Mouse (Mus musculus) G1E (cell line): Measurements from ENCODE around the gene Celf5.

Experiments
- CTCF ChIP-seq: IDR thresholded peaks from 2 replicates; pipeline ENCODE4 v1.5.1; 2012; ENCODE audit warnings: low read depth, low read length, inconsistent platforms, mixed read lengths
- GATA1 ChIP-seq: IDR thresholded peaks from 2 replicates; pipeline ENCODE4 v1.6.1; 2012; ENCODE audit warnings: borderline replicate concordance, low read length, inconsistent platforms, mixed read lengths
- GATA2 ChIP-seq: IDR thresholded peaks from 2 replicates; pipeline ENCODE4 v1.6.1; 2012; ENCODE audit warnings: low read depth, low read length, inconsistent platforms, borderline replicate concordance
- POLR2AphosphoS5 ChIP-seq: IDR thresholded peaks from 2 replicates; pipeline ENCODE4 v1.6.1; 2012; ENCODE audit warnings: low read depth, low read length, inconsistent platforms; ENCODE audit not compliant: insufficient replicate concordance

DNA sequence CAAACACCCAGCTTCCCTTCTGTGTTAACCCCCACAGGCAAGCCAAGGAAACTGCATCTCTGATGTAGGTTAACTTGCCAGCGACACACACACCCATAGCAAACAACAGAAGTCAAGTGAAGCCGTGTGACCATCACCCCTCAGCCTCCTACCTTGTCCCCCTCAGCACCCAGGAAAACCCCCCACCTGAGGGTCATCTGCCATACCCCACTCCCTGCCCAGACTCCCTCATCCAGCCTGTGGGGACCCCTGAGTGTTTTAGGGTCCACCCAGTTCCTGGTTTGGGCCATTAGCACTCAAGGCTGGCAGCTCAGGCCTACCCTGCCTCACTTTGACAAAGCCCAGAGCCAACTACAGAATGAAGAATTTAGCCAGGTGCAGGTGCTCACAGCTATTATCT is 16.4 kb downstream of the Celf5 start:
- TF ChIP-seq GATA1 (no peak), CTCF (no peak), POLR2AphosphoS5 (no peak), GATA2 (no peak)
